Mouse (Mus musculus) midbrain, embryonic 15.5 days (tissue): Measurements from ENCODE around the gene Lin9. TPM values are rescaled to one million over a fixed set of nuclear protein-coding genes. Genes with fewer than 3 reads are reported as not detected.
"Not testable (repeated sequence)": the region's sequence is repeated elsewhere in the genome, so short reads cannot be mapped to it uniquely, and the experiment has no call there.

Source experiments
- ATAC-seq: fragments of 200-750 bp; cut with Nextera tagmentation; replicated peaks from 2 replicates; pipeline ENCODE4 v1.8.0; 2017; ENCODE audit warnings: moderate TSS enrichment
- H3K27ac ChIP-seq: fragments of 300-500 bp; sonication (generic); 2 replicates; pipeline ENCODE4 v1.5.1; 2015; ENCODE audit warnings: mild to moderate bottlenecking, inconsistent platforms
- H3K27me3 ChIP-seq: fragments of 300-500 bp; sonication (generic); replicated peaks from 2 replicates; pipeline ENCODE4 v1.6.1; 2015; ENCODE audit warnings: inconsistent platforms
- H3K36me3 ChIP-seq: fragments of 300-500 bp; sonication (generic); replicated peaks from 2 replicates; pipeline ENCODE4 v1.6.1; 2015; ENCODE audit warnings: inconsistent platforms
- H3K4me1 ChIP-seq: fragments of 300-500 bp; sonication (generic); 2 replicates; pipeline ENCODE4 v1.6.1; 2015; ENCODE audit warnings: inconsistent platforms
- H3K4me2 ChIP-seq: fragments of 300-500 bp; sonication (generic); 2 replicates; pipeline ENCODE4 v1.6.1; 2015; ENCODE audit warnings: inconsistent platforms, mild to moderate bottlenecking, moderate library complexity
- H3K4me3 ChIP-seq: fragments of 300-500 bp; sonication (generic); 2 replicates; pipeline ENCODE4 v1.5.1; 2015; ENCODE audit warnings: mild to moderate bottlenecking, inconsistent platforms
- H3K9ac ChIP-seq: fragments of 300-500 bp; sonication (generic); 2 replicates; pipeline ENCODE4 v1.6.1; 2015; ENCODE audit warnings: mild to moderate bottlenecking, inconsistent platforms
- H3K9me3 ChIP-seq: fragments of 300-500 bp; sonication (generic); 2 replicates; pipeline ENCODE4 v1.6.1; 2016; ENCODE audit warnings: inconsistent platforms
- WGBS: fragments of 180-500 bp; shearing (Covaris S2); methylation state at CpG from one replicate; pipeline ENCODE4 v1.1.7; 2015; ENCODE audit warnings: mixed read lengths; 5-methylcytosine and 5-hydroxymethylcytosine counted together
- polyA plus RNA-seq: library from polyadenylated mRNA; unstranded; fragments of >200 nt; fragmentation: Nextera tagmentation; extraction: Ambion mirVana; gene quantifications from 2 replicates; pipeline ENCODE4 v1.2.1, GENCODE M21; 2015

Lin9 gene
- 11.4 and 12.0 TPM in 2 replicates for polyA plus RNA-seq

GRCm38 (mm10) chr1:180641137-180641517, at the start of gene Lin9:
Gene Lin9 (plus strand): TSS chr1:180641150.
- H3K27me3 ChIP-seq: no peaks in the 10 kb centered on the region
- peak; percentile 91 for ATAC-seq
- H3K27ac ChIP-seq: peak within 1 kb of the TSS; percentile 85
- H3K4me1 ChIP-seq: peaks cover 25% of the 10 kb centered on the region
- peak within 1 kb of the TSS; percentile 91 for H3K9ac ChIP-seq
- WGBS: 0% methylated on average over 44 of the region's 47 CpGs
- H3K9me3 ChIP-seq: no peaks in the 10 kb centered on the region
- peak within 1 kb of the TSS; percentile 56 for H3K4me3 ChIP-seq
- no peaks in the 10 kb centered on the region for H3K36me3 ChIP-seq
- peak within 1 kb of the TSS; percentile 91 for H3K4me2 ChIP-seq

GRCm38 (mm10) chr1:180600578-180600977, 40.4 kb upstream of the Lin9 start:
- H3K27me3 ChIP-seq: no peaks in the 10 kb centered on the region
- peaks cover 55% of the 10 kb centered on the region for H3K36me3 ChIP-seq
- H3K9me3 ChIP-seq: no peaks in the 10 kb centered on the region
- no peak overlapping the region for H3K4me2 ChIP-seq
- no peak for ATAC-seq
- no peak overlapping the region for H3K9ac ChIP-seq
- no peaks in the 10 kb centered on the region for H3K4me1 ChIP-seq
- WGBS: 93% methylated on average over 6 of the region's 6 CpGs
- no peak overlapping the region for H3K27ac ChIP-seq
- no peak overlapping the region for H3K4me3 ChIP-seq

- no peak overlapping the region for H3K4me2 ChIP-seq
- H3K9me3 ChIP-seq: no peaks in the 10 kb centered on the region
- 92% methylated on average over 6 of the region's 6 CpGs for WGBS
- ATAC-seq: no peak
- no peaks in the 10 kb centered on the region for H3K27me3 ChIP-seq
- no peak overlapping the region for H3K27ac ChIP-seq
- no peaks in the 10 kb centered on the region for H3K4me1 ChIP-seq
- peaks cover 44% of the 10 kb centered on the region for H3K36me3 ChIP-seq
- no peak overlapping the region for H3K9ac ChIP-seq
- H3K4me3 ChIP-seq: no peak overlapping the region
These were observed 39.1 kb upstream of the Lin9 start for GRCm38 (mm10) chr1:180601806-180602205.

DNA sequence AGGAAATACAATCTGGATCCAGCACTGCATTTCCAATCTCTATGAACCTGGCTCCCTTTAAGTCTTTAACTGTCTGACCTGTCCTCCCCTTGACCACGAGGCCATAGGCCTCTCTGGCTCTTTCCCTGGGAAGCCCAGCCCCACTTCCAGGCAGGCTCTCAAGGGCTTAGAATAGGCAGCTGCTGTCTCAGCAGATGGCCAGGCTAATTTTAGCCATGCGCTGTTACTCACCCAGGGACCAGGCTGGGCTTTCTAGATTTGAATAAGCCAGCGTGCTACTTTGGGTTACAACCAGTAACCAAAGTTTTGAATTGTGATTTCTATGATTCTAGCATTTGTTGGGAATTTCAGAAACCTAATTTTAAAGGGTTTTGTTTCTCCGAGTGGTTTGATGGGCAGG, 36.4 kb upstream of the Lin9 start:
- no peaks in the 10 kb centered on the region for H3K9me3 ChIP-seq
- H3K4me3 ChIP-seq: no peak overlapping the region
- no peak overlapping the region for H3K27ac ChIP-seq
- H3K4me1 ChIP-seq: no peaks in the 10 kb centered on the region
- H3K4me2 ChIP-seq: no peak overlapping the region
- WGBS: 64% methylated on average over 4 of the region's 4 CpGs
- H3K36me3 ChIP-seq: peaks cover 19% of the 10 kb centered on the region
- no peak for ATAC-seq
- no peak overlapping the region for H3K9ac ChIP-seq
- no peaks in the 10 kb centered on the region for H3K27me3 ChIP-seq

DNA sequence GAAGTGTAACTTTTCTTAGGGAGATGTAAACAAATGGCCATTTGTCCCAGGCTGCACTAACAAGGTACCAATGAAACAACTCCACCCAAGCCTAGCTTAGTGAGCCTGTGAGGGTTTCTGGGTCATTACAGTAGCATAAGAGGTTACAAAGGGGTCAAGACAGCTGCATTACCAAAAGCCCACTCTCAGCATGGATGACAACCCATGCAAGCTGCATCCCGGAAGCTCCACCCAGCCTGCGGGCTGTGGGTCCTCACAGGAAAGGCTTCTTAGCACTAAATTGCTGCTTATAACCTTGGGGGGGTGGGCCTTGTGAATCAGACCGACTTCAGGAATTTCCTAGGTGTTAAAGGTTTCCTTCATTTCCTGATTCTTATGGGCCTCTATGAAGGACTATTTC, 34.8 kb upstream of the Lin9 start:
- Histone ChIP-seq H3K9me3 (no peaks in the 10 kb centered on the region), H3K9ac (no peak overlapping the region), H3K4me2 (no peak overlapping the region), H3K4me1 (no peaks in the 10 kb centered on the region), H3K27ac (no peak overlapping the region), H3K27me3 (no peaks in the 10 kb centered on the region), H3K4me3 (no peak overlapping the region), H3K36me3 (peaks cover 8% of the 10 kb centered on the region; the same call in 1 of the 2 replicates)
- WGBS: 82% methylated on average over 3 of the region's 3 CpGs
- no peak for ATAC-seq

- no peak overlapping the region for H3K4me2 ChIP-seq
- H3K9ac ChIP-seq: no peak overlapping the region
- H3K4me3 ChIP-seq: no peak overlapping the region
- ATAC-seq: no peak
- no peak overlapping the region for H3K27ac ChIP-seq
- H3K9me3 ChIP-seq: no peaks in the 10 kb centered on the region
- H3K36me3 ChIP-seq: peaks cover 6% of the 10 kb centered on the region; the same call in 1 of the 2 replicates
- no peaks in the 10 kb centered on the region for H3K4me1 ChIP-seq
- no peaks in the 10 kb centered on the region for H3K27me3 ChIP-seq
- WGBS: 83% methylated on average over 10 of the region's 10 CpGs
These were observed 34.0 kb upstream of the Lin9 start for GRCm38 (mm10) chr1:180606796-180607577.

- no peaks in the 10 kb centered on the region for H3K9me3 ChIP-seq
- H3K4me2 ChIP-seq: no peak overlapping the region
- H3K9ac ChIP-seq: no peak overlapping the region
- no peak for ATAC-seq
- no peak overlapping the region for H3K4me3 ChIP-seq
- no peak overlapping the region for H3K27ac ChIP-seq
- 95% methylated on average over 2 of the region's 2 CpGs for WGBS
- H3K4me1 ChIP-seq: no peaks in the 10 kb centered on the region
- H3K27me3 ChIP-seq: no peaks in the 10 kb centered on the region
- 0 out of 2 replicates have a peak, but pooled peaks cover 6% of the 10 kb centered on the region for H3K36me3 ChIP-seq
These were observed 33.4 kb upstream of the Lin9 start for GRCm38 (mm10) chr1:180607578-180607879.

- not testable (repeated sequence) for H3K27me3 ChIP-seq, H3K4me2 ChIP-seq, ATAC-seq, H3K4me1 ChIP-seq, H3K36me3 ChIP-seq, H3K9me3 ChIP-seq, H3K9ac ChIP-seq, H3K27ac ChIP-seq, H3K4me3 ChIP-seq
- WGBS: 94% methylated on average over 11 of the region's 14 CpGs
These were observed 29.1 kb upstream of the Lin9 start for GRCm38 (mm10) chr1:180611842-180612241.

GRCm38 (mm10) chr1:180616762-180617161, 24.2 kb upstream of the Lin9 start:
- Histone ChIP-seq H3K4me2 (no peak overlapping the region), H3K9ac (no peak overlapping the region), H3K27me3 (no peaks in the 10 kb centered on the region), H3K36me3 (no peaks in the 10 kb centered on the region), H3K4me1 (no peaks in the 10 kb centered on the region), H3K27ac (no peak overlapping the region), H3K9me3 (no peaks in the 10 kb centered on the region), H3K4me3 (no peak overlapping the region)
- 99% methylated on average over 3 of the region's 3 CpGs for WGBS
- no peak for ATAC-seq

DNA sequence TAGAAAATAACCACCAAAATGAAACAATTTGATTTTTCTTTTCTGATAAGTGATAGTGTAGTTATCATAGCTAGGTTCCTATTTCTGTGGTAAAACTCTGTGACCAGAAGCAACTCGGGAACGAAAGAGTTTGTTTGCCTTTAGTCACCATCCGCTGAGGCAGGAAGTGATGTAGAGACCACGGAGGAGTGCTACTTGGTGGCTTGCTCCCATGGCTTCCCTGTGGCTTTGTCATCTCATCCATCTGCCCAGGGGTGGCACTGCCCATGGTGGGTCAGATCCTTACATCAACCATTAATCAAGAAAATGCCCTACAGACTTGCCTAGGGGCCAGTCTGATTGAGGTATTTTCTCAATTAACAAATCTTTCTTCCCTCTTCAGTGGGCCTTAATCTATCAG, 18.6 kb upstream of the Lin9 start:
- no peaks in the 10 kb centered on the region for H3K27me3 ChIP-seq
- ATAC-seq: no peak
- 92% methylated on average over 4 of the region's 4 CpGs for WGBS

GRCm38 (mm10) chr1:180623911-180624310, 17.0 kb upstream of the Lin9 start:
- 88% methylated on average over 2 of the region's 2 CpGs for WGBS
- Histone ChIP-seq H3K9ac (no peak overlapping the region), H3K4me3 (no peak overlapping the region), H3K4me2 (no peak overlapping the region), H3K27ac (no peak overlapping the region), H3K27me3 (no peaks in the 10 kb centered on the region), H3K36me3 (no peaks in the 10 kb centered on the region), H3K9me3 (0 out of 2 replicates have a peak, but pooled peaks cover 3% of the 10 kb centered on the region), H3K4me1 (no peaks in the 10 kb centered on the region)
- no peak for ATAC-seq

More for the DNA sequence above, 18.6 kb upstream of the Lin9 start:
- Histone ChIP-seq H3K4me1 (no peaks in the 10 kb centered on the region), H3K9me3 (0 out of 2 replicates have a peak, but pooled peaks cover 3% of the 10 kb centered on the region), H3K36me3 (no peaks in the 10 kb centered on the region), H3K4me3 (no peak overlapping the region), H3K27ac (no peak overlapping the region), H3K9ac (no peak overlapping the region), H3K4me2 (no peak overlapping the region)

- 79% methylated on average over 2 of the region's 2 CpGs for WGBS
- Histone ChIP-seq H3K4me3 (no peak overlapping the region), H3K4me1 (no peaks in the 10 kb centered on the region), H3K9me3 (0 out of 2 replicates have a peak, but pooled peaks cover 3% of the 10 kb centered on the region), H3K27me3 (no peaks in the 10 kb centered on the region), H3K36me3 (no peaks in the 10 kb centered on the region), H3K27ac (no peak overlapping the region), H3K4me2 (no peak overlapping the region), H3K9ac (no peak overlapping the region)
- ATAC-seq: no peak
These were observed 14.8 kb upstream of the Lin9 start for GRCm38 (mm10) chr1:180626141-180626540.

DNA sequence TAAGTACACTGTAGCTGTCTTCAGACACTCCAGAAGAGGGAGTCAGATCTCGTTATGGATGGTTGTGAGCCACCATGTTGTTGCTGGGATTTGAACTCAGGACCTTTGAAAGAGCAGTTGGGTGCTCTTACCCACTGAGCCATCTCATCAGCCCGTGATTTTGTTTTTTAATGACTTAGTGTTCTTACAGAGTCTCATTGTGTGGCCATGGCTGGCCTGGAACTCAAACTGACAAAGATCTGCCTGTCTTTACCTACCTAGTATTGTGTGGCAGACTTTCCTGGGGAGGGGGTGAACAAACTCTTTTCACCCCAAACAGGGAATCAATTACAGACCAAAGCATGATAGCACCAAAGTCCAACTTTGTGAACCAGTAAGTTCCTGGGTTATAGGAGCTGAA, 3.2 kb upstream of the Lin9 start:
- not testable (repeated sequence) for H3K36me3 ChIP-seq, H3K27ac ChIP-seq, ATAC-seq, H3K27me3 ChIP-seq, H3K9ac ChIP-seq, H3K4me2 ChIP-seq, H3K9me3 ChIP-seq, H3K4me3 ChIP-seq
- 93% methylated on average over 2 of the region's 2 CpGs for WGBS
- H3K4me1 ChIP-seq: peaks cover 21% of the 10 kb centered on the region
